Mouse (Mus musculus) olfactory bulb, adult 2 months (tissue): ENCODE measurements around the gene Inf2.

Source experiments
- CTCF ChIP-seq: fragments of 200-500 bp; IDR thresholded peaks from 2 replicates; pipeline ENCODE4 v1.5.1; 2012; ENCODE audit warnings: low read depth, mild to moderate bottlenecking, low read length, moderate library complexity; ENCODE audit not compliant: insufficient read depth
- POLR2A ChIP-seq: fragments of 200-500 bp; IDR thresholded peaks from 2 replicates; pipeline ENCODE4 v1.6.1; 2012; ENCODE audit warnings: mild to moderate bottlenecking, low read depth, low read length, moderate library complexity; ENCODE audit not compliant: insufficient read depth

DNA sequence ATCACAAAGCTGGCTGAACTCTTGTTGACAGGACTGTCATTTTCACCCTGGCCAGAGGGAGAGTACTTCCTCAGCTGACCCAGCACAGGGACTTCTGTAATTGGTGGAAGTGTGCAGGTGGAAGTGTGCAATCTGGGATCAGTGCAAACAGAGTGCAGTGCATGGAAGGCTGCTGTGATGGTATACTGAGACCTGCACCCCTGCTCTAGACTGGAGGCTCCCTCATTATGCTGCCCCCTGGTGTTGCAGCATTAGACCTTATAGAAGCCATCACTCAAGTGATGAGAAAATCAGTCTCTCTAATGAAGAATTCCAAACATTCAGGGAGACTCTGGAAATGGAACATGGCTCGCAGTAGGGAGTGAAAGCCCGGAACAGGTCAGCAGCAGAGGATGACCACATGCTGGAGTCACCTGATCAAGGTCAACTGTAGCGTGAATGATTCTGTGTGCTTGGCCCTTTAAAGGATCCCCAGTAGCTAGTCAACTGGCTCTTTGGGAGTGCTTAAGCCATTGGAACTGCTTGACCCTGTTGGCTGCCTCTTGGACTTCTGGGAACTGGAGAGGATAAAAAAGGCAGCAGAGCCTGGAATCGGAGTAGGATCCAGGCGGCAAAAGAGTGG is 28.3 kb upstream of the Inf2 start:
- no peak for TF ChIP-seq CTCF
- no peak for TF ChIP-seq POLR2A
